Mouse (Mus musculus) frontal cortex, postnatal 14 days (tissue): ENCODE results near the gene Gm9913.

Source experiments
- DNase-seq, 2 experiments: peaks; one replicate each; pipeline ENCODE4 v3.0.0; 2022; ENCODE audit warnings: low spot score in 2 of 2

Gene Gm9913

GRCm38 (mm10) chr2:125555830-125556229 lies 50.9 kb downstream of the Gm9913 start:
- no peak for DNase-seq
